Mouse (Mus musculus): ENCODE data around the gene Rnf225.

Gene Rnf225

DNA sequence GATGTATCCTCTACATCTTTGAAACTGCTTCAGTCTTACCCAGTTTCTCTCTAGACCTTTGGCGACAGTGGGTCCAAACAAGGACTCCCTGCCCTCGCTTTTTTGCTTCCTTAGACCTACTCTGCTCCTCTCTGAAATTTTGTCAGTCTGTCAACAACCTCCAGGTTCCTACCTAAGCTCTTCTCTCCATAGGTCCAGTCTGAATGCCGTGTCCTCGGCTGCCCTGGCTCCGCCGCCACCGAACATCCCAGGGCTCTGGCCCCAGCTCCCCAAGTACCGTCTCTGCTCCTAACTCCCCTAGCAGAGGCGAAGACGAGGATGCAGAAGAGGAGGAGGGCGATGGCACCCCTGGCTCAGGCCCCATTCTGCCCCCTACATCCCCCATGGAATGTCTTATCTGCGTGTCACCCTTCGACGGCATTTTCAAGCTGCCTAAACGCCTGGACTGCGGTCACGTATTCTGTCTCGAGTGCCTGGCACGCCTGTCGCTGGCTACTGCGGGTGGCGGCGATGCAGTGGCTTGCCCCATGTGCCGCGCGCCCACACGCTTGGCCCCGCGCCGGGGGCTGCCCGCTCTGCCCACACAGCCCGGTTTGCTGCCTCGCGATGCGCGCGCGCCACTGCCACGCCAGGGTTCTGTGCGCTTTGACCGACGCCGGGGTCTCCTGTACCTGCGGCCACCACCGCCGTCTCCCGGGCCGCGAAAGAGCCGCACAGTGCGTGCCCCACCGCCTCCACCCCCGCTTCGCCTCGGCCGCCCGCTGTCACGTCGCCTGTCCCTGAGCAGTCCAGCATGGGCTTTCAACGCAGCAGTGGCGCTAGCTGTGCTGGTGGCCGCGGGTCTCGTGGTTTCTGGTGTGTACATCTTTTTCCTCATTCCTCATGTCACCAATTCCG lies 725 bp downstream of the Rnf225 start:
- no peak for DNase-seq (ENCODE audit: low read depth, low spot score)

DNA sequence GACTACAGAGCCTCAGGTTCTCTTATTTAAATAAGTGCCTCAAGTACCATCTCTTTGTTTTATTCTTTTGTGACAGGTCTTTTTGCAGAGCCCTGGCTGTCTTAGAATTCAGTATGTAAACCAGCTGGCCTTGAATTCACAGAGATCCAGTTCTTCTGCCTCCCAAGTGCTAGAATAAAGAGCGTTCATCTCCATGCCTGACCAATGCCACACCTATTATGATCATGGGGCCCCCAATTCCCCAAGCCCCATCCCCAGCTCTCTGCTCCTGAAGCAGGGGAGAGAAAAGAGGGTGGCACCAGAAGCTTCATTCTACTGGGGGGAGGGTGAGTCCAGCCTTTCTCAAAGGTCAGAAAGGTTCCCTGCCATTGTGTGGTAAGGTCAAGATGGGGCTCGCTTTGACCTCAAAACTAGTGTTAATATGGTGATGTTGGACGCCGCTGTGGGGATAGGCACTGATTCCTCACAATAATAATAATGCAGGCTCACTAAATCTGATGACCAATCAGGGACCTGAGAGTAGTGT lies 6.5 kb downstream of the Rnf225 start:
- no peak for DNase-seq (ENCODE audit: low read depth, low spot score)

DNA sequence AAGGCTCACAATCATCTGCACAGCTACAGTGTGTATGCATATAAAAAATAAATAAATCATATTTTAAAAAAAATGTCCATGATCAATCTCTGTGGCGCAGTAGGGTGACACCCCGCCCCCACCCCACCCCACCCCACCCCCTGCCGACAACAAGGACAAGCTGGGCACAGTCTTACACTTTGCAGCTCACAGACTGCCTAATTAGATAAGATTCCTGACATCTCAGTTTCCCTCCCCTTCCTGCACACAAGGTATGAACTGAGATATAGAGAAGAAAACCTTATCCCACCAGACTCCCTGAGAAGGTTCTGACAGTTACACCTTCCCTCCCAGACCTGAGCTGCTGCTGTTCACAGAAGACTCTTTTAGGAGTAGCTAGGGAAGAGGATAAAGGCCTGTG lies 7.6 kb downstream of the Rnf225 start:
- DNase-seq (ENCODE audit: low read depth, low spot score), result no peak

DNA sequence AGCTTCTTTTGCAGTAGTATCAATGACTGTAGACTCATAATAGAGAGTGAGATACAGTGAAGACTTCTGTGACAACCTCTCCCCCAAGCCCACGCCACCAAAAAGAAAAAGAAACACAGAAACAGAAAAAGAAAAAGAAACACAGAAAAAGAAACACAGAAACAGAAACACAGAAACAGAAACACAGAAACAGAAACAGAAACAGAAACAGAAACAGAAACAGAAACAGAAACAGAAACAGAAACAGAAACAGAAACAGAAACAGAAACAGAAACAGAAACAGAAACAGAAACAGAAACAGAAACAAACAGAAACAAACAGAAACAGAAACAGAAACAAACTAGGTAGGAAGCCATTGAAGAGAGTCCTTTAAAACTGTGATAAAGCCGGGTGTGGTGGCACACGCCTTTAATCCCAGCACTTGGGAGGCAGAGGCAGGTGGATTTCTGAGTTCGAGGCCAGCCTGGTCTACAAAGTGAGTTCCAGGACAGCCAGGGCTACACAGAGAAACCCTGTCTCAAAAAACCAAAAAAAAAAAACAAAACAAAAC lies 10.1 kb downstream of the Rnf225 start:
- DNase-seq (ENCODE audit: low read depth, low spot score), result peak; percentile 24

DNA sequence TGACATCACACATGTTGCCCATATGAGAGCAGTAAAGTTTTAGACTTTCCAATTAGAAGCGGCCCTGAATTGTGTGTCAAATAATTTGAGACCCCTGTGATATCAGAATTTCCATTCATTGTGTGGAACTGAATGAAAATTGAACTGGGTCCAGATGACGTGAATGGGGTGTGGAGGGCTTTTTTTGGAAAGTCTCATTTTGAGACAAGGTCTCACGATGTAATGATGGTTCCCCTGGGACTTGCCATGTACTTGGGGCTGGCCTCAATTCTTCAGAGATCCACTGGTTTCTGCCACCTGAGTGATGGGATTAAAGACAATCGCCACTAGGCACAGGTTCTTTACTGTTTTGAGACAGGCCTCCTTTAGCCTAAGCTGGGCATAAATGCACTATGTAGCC lies 13.4 kb downstream of the Rnf225 start:
- DNase-seq (ENCODE audit: low read depth, low spot score), result no peak

DNA sequence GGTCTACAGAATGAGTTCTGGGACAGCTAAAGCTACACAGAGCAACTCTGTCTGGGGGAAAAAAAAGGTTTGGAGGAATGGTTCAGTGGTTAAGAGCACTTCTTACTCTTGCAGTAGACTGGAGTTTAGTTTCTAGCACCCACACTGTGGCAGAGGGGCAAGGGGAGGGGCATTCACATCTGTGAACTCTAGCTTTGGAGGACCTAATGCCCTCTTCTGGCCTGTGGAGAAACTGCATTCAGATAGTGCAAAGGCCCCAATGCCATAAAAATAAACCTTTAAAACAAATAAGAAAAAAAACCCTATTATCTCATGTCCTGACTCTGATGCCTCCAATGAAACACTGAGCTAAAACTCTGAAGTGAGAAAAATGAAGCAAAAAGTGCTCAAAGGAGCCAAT lies 16.3 kb downstream of the Rnf225 start:
- peak; percentile 55 for DNase-seq (ENCODE audit: low read depth, low spot score)

DNA sequence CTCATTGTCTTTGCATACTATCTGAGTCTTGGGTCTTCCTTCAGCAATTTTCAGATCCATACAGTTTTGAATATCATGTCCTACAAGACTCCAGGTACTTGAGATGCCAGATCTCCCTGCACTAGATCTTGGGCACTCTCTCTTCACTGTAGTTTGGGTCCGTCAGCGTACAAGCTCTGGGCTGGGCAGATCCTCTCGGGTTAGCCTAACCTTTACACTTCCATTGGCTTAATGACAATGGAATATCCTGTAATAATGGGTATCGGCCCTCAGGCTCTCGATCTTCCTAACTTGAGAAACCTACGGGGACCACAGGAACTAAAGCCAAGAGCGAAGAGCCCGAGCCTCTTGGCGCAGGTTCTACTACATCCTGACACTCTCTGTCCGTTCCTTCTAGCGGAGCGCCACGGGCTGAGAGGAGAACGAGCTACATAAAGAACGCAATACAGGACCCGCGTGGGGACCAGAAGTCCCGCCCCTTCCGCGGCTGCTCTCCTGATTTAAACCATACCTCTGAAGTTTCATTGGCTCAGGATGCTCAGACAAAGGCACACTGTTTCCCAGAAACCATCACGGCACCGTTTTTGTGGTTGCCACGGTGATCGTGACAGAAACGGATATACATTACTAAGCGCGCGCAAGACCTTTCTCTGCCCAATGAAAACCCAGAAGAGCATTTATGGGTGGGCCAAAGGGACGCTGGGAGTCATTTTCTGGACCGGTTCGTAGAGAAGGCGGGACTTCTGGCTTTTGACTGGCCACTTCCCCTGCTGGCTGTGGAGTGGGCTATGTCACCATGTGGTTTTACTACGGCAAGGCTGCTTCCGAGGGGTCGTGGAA lies 22.0 kb downstream of the Rnf225 start:
- DNase-seq (ENCODE audit: low read depth, low spot score), result peak; percentile 99

DNA sequence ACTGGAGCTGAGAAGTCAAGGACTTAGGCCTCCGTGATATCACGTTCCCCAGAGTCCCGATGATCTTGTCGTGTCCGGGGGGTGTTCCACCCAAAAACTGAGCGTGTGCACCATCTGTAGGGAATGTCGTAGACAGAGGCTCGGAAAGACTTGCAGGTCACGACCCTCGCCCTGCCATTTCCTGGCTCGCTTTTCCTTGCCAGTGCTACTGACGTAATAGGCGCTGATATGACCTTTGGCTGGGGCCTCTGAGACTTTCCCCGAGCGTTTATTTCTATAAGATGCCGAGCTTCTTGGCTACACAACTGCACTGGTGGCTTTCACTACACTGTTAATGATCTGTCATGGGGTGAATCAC lies 22.6 kb downstream of the Rnf225 start:
- no peak for DNase-seq (ENCODE audit: low read depth, low spot score)

DNA sequence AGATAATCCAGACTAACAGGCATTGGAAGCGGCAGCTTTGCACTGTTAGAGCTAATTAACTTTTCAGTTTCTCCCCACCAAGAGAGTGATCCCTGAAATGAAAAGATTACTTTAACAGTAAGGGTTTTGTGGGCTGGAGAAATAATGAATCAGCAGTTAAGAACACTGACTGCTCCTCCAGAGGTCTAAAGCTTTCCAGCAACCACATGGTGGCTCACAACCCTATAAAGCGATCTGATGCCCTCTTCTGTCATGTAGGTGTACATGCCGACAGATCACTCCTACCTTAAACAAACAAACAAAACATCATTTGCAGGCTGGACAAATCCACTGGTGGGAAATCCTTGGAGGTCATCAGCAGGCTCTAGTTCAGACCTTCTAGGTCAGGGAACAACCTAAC lies 27.7 kb downstream of the Rnf225 start:
- DNase-seq (ENCODE audit: low read depth, low spot score), result no peak

DNA sequence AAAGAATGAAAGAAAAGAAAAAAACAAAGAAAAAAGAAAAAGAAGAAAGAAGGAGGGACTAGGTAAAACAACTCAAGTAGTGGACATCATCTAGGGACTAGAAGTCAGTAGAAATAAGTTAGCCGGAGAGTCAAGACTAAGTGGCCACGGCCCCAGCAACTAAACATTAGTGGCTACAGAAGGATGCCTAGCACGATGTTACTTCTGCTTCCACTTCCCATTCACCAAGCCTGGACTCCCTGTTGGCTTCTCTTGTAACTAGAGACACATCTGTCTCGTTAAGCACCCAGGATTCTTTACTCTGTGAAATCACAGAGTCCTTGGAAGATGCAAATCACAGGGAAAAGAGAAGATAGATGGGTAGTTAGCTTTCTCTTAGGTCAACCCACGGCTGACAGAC lies 30.3 kb downstream of the Rnf225 start:
- no peak for DNase-seq (ENCODE audit: low read depth, low spot score)

DNA sequence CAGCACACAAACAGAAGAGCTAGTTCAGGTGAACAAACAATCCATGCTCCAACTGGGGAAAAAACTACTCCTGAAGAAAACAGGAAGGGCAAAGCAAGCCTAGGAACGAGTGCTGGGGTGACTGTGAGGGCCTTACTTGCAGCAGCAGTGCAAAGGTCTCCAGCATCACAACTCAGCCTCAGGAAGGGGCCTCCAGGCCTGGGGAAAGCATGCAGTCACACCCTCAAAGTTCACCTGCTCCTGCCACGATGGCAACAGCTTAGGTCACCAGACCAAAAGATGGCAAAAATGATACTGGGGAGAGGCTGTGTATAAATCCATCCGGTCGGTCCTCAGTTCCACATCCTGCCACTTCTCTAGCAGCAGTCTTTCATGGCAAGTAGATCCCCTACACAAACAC lies 31.7 kb downstream of the Rnf225 start:
- no peak for DNase-seq (ENCODE audit: low read depth, low spot score)

DNA sequence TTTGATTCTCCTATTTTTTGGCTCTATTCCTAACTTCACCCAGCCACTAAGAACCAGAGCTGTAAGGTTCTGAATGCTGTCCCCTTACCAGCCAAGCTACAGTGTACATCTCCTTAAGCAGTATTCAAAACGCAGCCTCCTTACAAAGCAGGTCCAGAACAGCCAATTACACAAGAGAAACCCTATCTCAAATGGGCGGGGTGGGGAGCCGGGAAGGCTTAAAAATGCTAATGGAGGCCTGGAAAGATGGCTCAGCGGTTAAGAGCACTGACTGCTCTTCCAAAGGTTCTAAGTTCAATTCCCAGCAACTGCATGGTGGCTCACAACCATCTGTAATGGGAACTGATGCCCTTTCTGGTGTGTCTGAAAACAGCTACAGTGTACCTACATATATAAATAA lies 32.5 kb downstream of the Rnf225 start:
- DNase-seq (ENCODE audit: low read depth, low spot score), result no peak

DNA sequence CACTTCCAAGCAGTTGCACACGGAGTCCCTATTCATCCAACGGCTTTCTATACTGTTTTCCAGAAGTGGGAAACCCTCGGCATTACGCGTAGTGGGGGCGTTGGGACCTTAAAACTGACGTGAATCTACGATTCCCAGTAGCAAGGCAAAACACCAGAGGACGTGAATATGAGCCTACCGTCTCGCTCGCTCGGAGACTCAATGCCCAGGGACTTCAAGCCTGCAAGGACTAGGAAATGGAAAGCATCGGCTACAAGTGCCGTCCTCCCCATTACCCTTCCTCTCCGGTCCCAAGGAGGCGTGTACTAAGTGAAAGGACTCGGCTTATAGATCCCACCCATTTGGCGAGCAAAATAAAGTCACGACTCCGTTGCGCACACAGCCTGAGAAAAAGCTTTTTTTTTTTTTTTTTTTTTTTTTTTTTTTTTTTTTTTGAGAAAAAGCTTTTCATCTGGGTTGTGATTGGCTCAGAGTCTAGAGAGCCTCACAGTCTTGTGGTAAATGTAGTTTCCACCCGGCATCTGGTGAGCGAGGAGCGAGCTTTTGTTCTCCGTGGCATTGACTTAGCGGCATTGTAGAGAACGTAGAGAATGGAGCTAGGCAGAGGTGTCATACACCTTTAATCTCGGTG lies 34.4 kb downstream of the Rnf225 start:
- peak; percentile 90 for DNase-seq (ENCODE audit: low read depth, low spot score)

DNA sequence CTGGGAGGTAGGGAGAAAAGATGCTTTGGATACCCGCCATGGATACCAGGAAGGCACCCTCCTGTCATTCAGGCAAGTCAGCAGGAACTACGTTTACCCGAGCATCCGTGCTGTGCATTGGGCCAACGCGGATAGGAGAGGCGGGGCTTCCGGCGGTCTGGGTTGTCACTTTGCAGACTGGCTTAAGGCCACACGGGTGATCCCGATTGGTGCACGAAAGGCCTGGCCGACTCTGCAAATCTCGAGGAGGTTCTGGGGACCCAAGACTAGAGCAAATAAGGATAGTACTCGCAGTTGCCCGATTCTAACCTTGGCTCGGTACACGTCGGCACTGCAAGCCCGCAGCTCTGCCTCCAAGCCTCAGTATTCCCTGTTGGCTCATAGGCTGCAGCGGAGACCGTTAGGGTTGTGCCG lies 38.5 kb downstream of the Rnf225 start, which contains the start of gene Zfp324:
TSS of gene Zfp324 (plus strand) at position 161 of the 414 bp plus-strand sequence.
- DNase-seq (ENCODE audit: low read depth, low spot score), result peak; percentile 91

DNA sequence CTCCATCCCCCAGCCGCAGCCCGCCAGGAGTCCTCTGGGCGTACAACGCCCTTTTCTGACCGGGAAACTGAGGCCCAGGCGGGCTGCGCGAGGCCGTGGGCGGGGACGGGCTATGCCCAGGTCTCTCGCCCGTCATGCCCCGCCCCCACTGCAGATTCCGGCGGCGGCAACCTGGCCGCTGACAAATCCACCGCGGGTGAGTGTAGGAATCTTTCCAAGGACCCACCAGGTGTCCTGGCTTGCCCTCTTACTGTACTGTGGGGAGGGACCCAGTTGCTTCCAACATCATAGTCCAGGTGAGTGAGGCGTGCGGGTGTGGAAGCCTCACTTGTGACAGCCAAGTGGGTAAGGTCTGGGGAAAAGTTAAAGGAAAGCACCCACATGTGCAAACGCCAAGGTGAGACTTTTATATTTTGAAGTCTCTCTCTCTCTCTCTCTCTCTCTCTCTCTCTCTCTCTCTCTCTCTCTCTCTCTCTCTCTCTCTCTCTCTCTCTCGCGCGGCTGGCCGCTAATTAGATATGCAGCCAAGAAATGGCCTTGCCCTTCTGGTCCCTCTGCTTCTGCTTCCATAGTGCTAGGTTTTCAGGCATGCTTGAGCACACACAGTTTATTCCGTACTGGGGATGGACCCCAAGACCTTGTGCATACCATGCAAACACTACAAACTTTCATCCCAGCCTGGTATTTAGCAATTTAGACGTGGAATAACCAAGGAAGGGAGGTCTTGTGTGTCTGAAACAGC lies 39.1 kb downstream of the Rnf225 start:
- peak; percentile 76 for DNase-seq (ENCODE audit: low read depth, low spot score)

DNA sequence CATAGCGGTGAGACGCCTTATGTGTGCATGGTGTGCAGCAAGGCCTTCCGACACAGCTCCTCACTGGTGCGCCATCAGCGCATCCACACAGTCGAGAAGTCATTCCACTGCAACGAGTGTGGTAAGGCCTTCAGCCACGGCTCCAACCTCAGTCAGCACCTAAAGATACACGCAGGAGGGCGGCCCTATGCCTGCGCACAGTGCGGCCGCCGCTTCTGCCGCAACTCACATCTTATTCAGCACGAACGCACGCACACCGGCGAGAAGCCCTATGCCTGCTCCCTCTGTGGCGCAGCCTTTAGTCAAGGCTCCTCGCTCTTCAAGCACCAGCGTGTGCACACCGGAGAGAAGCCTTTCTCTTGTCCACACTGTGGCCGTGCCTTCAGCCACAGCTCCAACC lies 43.7 kb downstream of the Rnf225 start:
- DNase-seq (ENCODE audit: low read depth, low spot score), result no peak

DNA sequence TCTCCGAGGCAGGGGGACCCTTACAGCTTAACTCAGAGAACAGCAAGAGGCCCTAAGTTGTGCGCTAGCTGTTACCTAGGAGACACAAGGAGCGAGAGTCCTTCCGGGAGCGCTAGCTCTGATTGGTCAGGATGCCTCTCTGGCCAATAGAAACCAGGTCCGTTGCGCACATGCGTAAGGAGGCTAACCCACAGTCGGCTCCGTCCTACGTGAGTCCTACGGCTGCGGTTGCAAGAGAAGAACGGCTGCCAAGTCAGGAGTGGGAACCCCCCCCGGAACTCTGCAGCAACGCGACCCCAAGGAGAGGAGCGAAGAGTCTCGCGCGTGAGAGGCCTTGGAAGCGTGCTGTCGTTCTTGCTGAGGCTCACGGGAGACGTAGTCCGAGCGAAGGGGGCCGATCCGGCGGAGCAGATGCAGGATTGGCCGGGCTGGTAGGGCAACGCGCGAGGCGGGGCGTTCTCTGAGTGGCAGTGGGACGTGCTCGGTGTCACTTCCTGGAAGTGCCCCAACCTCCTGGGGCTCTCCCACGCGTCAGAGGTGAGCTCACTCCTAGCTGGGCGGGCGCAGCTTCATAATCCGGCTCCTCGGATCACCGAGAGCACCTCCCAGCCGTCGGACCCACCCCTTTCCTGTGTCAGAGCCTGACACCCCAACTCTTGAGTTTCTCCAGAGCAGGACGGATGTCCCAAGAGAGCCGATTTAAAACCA lies 50.6 kb downstream of the Rnf225 start, which contains the start of gene Zfp446:
TSS of gene Zfp446 (plus strand) at position 167 of the 708 bp plus-strand sequence.
- peak; percentile 99 for DNase-seq (ENCODE audit: low read depth, low spot score)

DNA sequence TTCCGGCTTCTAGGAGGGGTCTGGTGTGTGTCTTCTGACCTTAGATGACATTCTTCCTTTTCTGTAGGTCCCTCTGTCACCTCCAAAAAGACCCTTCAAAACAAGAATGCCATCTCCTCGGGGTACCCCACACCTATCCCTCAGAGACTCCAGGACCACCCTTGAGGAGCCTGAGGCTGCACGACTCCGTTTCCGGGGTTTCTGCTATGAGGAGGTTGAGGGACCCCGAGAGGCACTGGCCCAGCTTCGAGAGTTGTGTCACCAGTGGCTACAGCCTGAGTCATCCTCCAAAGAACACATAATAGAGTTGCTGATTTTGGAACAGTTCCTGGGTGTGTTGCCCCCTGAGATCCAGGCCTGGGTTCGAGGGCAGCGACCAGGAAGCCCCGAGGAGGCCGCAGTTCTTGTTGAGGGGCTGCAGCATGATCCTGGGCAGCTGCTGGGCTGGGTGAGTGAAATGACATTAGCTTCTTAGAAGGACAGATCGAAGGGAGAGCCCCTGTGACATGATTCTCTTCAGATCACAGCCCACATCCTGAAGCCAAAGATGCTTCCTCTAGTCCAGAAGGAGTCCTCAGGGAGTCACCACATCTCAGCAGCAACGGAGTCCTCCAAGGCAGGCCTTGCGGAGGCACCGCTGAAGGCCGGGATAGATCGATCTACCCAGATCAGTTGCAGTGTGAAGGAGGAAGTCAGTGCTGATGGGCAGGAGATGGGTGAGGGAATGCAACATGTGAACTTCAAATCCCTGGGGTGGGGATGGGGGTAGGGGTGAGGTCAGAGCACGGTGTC lies 51.9 kb downstream of the Rnf225 start:
- DNase-seq (ENCODE audit: low read depth, low spot score), result peak; percentile 35

DNA sequence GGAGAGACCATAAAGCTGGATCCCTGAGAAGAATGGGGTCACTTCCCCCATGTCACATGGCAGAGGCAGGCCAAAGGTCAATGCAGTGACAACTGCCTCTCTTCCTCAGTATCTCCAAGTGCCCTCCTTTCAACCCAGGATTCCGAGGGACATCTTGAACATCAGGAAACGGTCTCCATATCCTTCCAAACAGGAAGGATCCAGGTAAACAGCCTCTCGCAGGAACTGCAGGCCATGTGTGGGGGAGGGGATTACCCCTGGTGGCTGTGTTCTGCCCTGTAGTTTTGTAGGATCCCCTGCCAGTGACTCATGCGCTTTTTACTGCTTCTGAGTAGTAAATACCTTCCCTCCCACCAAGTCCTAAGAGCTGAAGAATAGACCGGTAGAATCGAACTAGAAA lies 52.6 kb downstream of the Rnf225 start:
- peak; percentile 16 for DNase-seq (ENCODE audit: low read depth, low spot score)

Data from CD4-positive helper T cell, adult 2 months (primary cell).